Mouse (Mus musculus) cerebellum, adult 2 months (tissue): ENCODE measurements around the gene Micall1.

ENCODE experiments used
- CTCF ChIP-seq: fragments of 200-500 bp; IDR thresholded peaks from 2 replicates; pipeline ENCODE4 v1.5.1; 2011; ENCODE audit warnings: low read depth, mild to moderate bottlenecking, control low read depth, low read length, moderate library complexity, borderline replicate concordance; ENCODE audit not compliant: insufficient read depth
- POLR2A ChIP-seq: fragments of 200-500 bp; IDR thresholded peaks from 2 replicates; pipeline ENCODE4 v1.6.1; 2011; ENCODE audit warnings: low read length, control low read depth, borderline replicate concordance; ENCODE audit not compliant: insufficient read depth

GRCm38 (mm10) chr15:79100391-79100790 is 8.3 kb upstream of the Micall1 start:
- TF ChIP-seq POLR2A (no peak), CTCF (no peak)
